Mouse (Mus musculus) right cerebral cortex, adult 18-20 months (tissue): Measurements from ENCODE around the gene Tmem253.

ENCODE experiments used
- DNase-seq: peaks from one replicate; pipeline ENCODE4 v3.0.0; 2022; ENCODE audit warnings: mixed read lengths

The Tmem253 gene

GRCm38 (mm10) chr14:52008321-52009203 is 6.9 kb upstream of the Tmem253 start:
- DNase-seq = peak; percentile 92

- no peak for DNase-seq
These were observed 6.1 kb upstream of the Tmem253 start for GRCm38 (mm10) chr14:52009361-52009760.

- DNase-seq = no peak
These were observed 5.6 kb upstream of the Tmem253 start for GRCm38 (mm10) chr14:52009841-52010240.

GRCm38 (mm10) chr14:52010446-52011111 is 4.9 kb upstream of the Tmem253 start:
- DNase-seq = no peak

DNA sequence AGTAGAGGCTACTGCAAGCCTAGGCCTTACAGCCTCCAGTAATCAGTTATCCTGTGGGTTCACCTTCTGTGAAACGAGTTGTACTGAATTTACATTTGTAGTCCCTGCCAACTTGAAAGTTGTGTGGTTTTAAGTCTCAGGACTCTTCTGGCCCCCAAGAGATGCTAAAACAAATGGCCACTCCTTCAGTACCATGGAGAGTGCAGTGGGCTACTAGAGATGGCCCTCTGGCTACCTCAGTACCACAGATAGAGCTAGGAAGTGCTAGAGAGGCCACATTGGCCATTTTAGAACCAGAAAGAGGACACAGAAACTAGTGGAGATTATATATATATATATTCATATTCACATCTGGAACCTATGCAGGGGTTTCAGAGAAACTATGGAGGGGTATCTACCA is 3.8 kb upstream of the Tmem253 start:
- no peak for DNase-seq

GRCm38 (mm10) chr14:52012085-52012484 is 3.4 kb upstream of the Tmem253 start:
- DNase-seq = peak; percentile 79

DNA sequence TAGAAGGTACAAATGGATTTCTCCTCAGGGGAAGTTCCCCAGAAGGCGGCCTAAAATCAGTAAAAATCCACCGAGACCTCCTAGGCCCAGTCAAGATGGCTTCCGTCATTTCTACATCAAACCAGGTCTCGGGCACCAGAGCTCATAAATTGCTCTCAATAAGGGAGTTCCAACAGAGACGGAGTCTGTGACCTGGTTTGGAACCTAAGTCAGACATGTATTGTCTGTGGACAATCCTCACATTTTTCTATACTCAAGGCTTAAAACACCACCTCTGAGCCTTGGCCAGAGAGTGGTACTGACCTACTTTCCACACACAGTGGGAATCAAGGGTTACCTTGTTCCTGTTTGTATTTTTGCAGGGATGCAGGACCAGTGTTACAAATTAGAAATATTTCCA is 2.9 kb upstream of the Tmem253 start:
- DNase-seq = no peak

DNA sequence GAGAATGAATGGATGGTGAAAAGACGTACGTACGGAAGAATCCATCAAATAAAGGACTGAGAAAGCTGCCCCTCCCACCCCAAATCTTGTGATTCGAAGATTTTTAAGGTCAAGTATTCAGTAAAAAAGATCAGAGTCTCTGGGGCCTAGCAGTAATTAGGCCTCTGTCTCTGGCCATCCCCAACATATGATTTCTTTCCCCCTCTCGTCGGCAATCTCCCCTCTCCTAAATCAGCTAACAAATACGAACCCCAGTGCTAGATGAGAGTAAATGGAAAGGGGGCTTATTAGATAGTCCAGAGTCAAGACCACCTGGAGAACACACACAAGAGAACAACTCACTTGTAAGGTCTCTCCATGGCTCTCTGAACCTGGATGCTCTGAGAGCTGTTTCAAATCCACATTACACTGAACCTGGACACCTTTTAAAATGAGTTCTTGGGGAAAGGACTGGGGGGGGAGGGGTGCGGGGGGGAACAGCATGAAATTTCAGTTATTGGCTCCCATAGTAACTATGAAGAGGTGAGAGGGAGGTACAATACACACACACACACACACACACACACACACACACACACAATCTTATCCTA is 2.3 kb upstream of the Tmem253 start:
- no peak for DNase-seq

GRCm38 (mm10) chr14:52013771-52014219 is 1.7 kb upstream of the Tmem253 start:
- no peak for DNase-seq

GRCm38 (mm10) chr14:52014271-52014760 is 1.1 kb upstream of the Tmem253 start:
- no peak for DNase-seq

- DNase-seq = no peak
These were observed 622 bp upstream of the Tmem253 start for GRCm38 (mm10) chr14:52014761-52015311.

- no peak for DNase-seq
These were observed 1.4 kb downstream of the Tmem253 start for GRCm38 (mm10) chr14:52016625-52017405.

GRCm38 (mm10) chr14:52017662-52018061 is 2.2 kb downstream of the Tmem253 start:
- no peak for DNase-seq

DNA sequence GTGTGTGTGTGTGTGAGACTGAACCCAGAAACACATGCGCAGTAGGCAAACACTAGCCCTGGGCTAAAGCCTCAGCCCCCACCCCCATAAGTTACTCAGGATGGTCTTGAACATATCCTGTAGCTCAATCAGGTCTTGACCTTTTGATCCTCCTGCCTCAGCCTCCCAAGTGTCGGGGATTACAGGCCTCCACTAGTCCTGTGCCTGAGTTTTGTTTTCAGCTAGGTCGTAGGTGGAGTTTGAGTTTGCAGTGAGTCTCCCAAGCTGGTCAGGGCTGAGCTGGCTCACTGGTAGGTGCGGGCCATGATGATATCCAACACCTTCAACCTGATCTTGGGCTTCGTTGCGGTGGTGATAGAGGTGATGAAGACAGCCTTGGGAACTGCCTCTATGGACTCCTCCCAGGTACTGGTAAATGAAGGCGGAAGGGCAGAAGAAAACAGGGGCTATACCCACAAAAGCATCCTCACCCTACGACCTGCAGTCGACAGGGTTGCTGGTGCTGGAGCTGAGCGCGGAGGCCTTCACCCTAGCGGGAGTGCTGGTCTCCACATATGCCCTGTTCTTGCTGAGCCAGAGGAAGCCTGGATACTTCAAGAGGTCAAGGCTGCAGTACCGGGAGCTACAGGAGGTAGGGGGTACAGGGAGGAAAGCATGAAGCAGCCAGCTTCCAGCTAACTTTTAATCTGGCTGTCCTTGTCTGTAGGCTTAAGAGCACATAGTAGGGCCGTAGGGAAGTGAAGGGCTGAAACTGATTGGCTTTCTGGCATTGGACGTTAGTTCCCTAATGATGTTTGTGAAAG is 3.0 kb downstream of the Tmem253 start:
- DNase-seq = no peak

GRCm38 (mm10) chr14:52019051-52019589 is 3.7 kb downstream of the Tmem253 start:
- no peak for DNase-seq

DNA sequence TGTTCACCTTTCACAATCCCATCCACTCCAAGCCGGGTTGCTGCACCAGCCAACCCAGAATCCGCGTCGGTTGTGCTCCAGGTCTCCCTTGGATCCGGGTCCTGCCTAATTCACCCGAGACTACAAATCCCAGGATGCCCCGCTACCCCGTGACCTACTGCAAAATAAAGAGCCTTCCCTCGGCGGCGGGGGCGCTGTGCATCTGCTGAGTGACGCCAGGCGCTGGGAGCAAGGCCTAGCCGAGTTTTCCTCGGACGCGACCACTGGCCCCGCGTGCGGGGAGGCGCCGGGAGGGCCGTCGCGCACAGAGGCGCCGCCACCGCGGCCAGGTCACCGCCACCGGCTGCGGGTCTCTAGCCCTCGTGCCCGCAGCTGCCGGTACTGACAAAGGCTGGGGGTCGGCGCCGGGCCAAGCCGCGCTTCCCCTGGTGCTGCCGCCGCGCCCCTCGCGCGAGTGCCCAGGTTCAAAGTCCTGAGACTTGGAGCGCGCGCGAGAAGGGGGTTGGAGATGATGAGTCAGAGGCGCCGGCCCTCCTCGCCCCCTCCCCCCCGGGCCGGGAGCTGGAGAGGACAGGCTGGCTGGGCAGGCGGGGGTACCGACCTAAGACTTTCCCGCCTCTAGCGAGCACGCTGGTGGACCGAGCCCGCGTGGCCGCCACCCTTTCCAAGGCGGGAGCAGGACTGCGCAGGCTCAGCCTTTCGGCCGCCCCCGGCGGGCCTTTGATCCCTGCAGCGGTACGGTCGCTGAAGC is 4.3 kb downstream of the Tmem253 start:
- peak; percentile 99 for DNase-seq

- peak; percentile 84 for DNase-seq
These were observed 5.2 kb downstream of the Tmem253 start, which contains the start of gene Zfp219 for GRCm38 (mm10) chr14:52020486-52021137. Gene Zfp219 (minus strand): TSS chr14:52020733.

DNA sequence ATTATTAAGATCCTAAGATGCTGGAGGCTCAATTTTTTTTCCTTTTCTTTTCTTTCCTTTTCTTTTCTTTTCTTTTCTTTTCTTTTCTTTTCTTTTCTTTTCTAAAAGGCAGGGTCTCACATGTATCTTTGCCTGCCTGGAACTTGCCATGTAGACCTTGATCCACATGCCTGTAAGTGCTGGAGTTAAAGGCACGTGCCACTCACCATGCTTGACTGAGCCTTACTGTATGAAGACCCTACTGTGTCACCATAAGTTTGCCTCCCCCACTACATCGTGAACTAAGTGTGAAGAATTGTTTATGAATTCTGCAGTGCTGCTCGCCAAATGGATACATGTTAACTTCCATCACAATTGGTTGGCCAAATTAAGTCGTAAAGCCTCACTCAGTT is 5.7 kb downstream of the Tmem253 start:
- no peak for DNase-seq

- no peak for DNase-seq
These were observed 6.2 kb downstream of the Tmem253 start for GRCm38 (mm10) chr14:52021568-52022212.
